Mouse (Mus musculus) hindlimb bud, embryonic 11.5 days (tissue): ENCODE measurements at regions not wholly inside any gene's neighbourhood (a gene's known extent, or its start where the extent isn't known, plus 50 kb on each side); places are given as distances from the start of the nearest gene placed in this dataset.

ENCODE experiments used
- DNase-seq: peaks from one replicate; pipeline ENCODE4 v3.0.0-alpha.2; 2012; ENCODE audit warnings: low read depth, low spot score; ENCODE audit errors: extremely low spot score

- no peak for DNase-seq
Measured at GRCm38 (mm10) chr6:18670677-18671076, 156.0 kb upstream of the Cttnbp2 start.

- DNase-seq: no peak
Measured at GRCm38 (mm10) chr6:18674584-18675250, 160.1 kb upstream of the Cttnbp2 start.

GRCm38 (mm10) chr6:18677131-18677530, 162.5 kb upstream of the Cttnbp2 start:
- no peak for DNase-seq

GRCm38 (mm10) chr6:18680712-18681111, 166.1 kb upstream of the Cttnbp2 start:
- no peak for DNase-seq

GRCm38 (mm10) chr6:18682043-18682442, 166.3 kb upstream of the Lsm8 start:
- DNase-seq: no peak

GRCm38 (mm10) chr6:18688652-18689348, 159.6 kb upstream of the Lsm8 start:
- no peak for DNase-seq

- no peak for DNase-seq
Measured at GRCm38 (mm10) chr6:18697536-18697935, 150.8 kb upstream of the Lsm8 start.

- DNase-seq: peak; percentile 12
Measured at GRCm38 (mm10) chr6:18698989-18699728, 149.2 kb upstream of the Lsm8 start.

- DNase-seq: peak; percentile 33
Measured at GRCm38 (mm10) chr6:18699729-18700386, 148.5 kb upstream of the Lsm8 start.

GRCm38 (mm10) chr6:18710763-18711162, 137.6 kb upstream of the Lsm8 start:
- no peak for DNase-seq

- DNase-seq: no peak
Measured at GRCm38 (mm10) chr6:18748859-18749258, 99.5 kb upstream of the Lsm8 start.

- DNase-seq: no peak
Measured at GRCm38 (mm10) chr6:18764536-18764935, 83.8 kb upstream of the Lsm8 start.

GRCm38 (mm10) chr6:18795390-18795789, 53.0 kb upstream of the Lsm8 start:
- DNase-seq: no peak

GRCm38 (mm10) chr6:18795847-18796246, 52.5 kb upstream of the Lsm8 start:
- no peak for DNase-seq

- DNase-seq: no peak
Measured at GRCm38 (mm10) chr6:18796540-18796939, 51.8 kb upstream of the Lsm8 start.
